Mouse (Mus musculus) embryonic facial prominence, embryonic 14.5 days (tissue): ENCODE measurements at regions not wholly inside any gene's neighbourhood (a gene's known extent, or its start where the extent isn't known, plus 50 kb on each side); places are given as distances from the start of the nearest gene placed in this dataset.

Source experiments
- ATAC-seq: fragments of 200-750 bp; cut with Nextera tagmentation; 2 replicates; pipeline ENCODE4 v1.8.0; 2017; ENCODE audit warnings: low read depth, moderate number of reproducible peaks, moderate TSS enrichment
- DNase-seq: peaks from one replicate; pipeline ENCODE4 v3.0.0-alpha.2; 2015; ENCODE audit warnings: low spot score
- H3K27ac ChIP-seq: fragments of 300-500 bp; sonication (generic); replicated peaks from 2 replicates; pipeline ENCODE4 v1.5.1; 2014; ENCODE audit warnings: low read depth, mild to moderate bottlenecking, low read length, moderate library complexity
- H3K27me3 ChIP-seq: fragments of 300-500 bp; sonication (generic); replicated peaks from 2 replicates; pipeline ENCODE4 v1.6.1; 2014; ENCODE audit warnings: low read length; ENCODE audit not compliant: control insufficient read depth, insufficient read depth
- H3K36me3 ChIP-seq: fragments of 300-500 bp; sonication (generic); 2 replicates; pipeline ENCODE4 v1.6.1; 2014; ENCODE audit warnings: low read length, mixed read lengths; ENCODE audit not compliant: control insufficient read depth, insufficient read depth
- H3K4me1 ChIP-seq: fragments of 300-500 bp; sonication (generic); 2 replicates; pipeline ENCODE4 v1.6.1; 2014; ENCODE audit warnings: antibody characterized with exemption, low read length; ENCODE audit not compliant: control insufficient read depth, insufficient read depth
- H3K4me2 ChIP-seq: fragments of 300-500 bp; sonication (generic); 2 replicates; pipeline ENCODE4 v1.6.1; 2014; ENCODE audit warnings: low read depth, mild to moderate bottlenecking, low read length, moderate library complexity, mixed read lengths
- H3K4me3 ChIP-seq: fragments of 300-500 bp; sonication (generic); 2 replicates; pipeline ENCODE4 v1.5.1; 2014; ENCODE audit warnings: low read depth, mild to moderate bottlenecking, low read length
- H3K9ac ChIP-seq: fragments of 300-500 bp; sonication (generic); 2 replicates; pipeline ENCODE4 v1.6.1; 2014; ENCODE audit warnings: low read depth, mild to moderate bottlenecking, low read length, moderate library complexity, mixed read lengths
- H3K9me3 ChIP-seq: fragments of 300-500 bp; sonication (generic); 2 replicates; pipeline ENCODE4 v1.6.1; 2016; ENCODE audit warnings: low read length; ENCODE audit not compliant: control insufficient read depth
- WGBS: fragments of 180-500 bp; shearing (Covaris S2); extraction: QIAGEN DNeasy Blood & Tissue Kit; methylation state at CpG from one replicate; pipeline ENCODE4 v1.1.7; 2014; 5-methylcytosine and 5-hydroxymethylcytosine counted together

GRCm38 (mm10) chr17:49367791-49368190, 60.4 kb upstream of the Mocs1 start:
- no peak overlapping the region for H3K4me3 ChIP-seq
- no peaks in the 10 kb centered on the region for H3K9me3 ChIP-seq
- WGBS = 67% methylated on average over 4 of the region's 4 CpGs

GRCm38 (mm10) chr17:49368476-49369269, 59.5 kb upstream of the Mocs1 start:
- DNase-seq (no peak), ATAC-seq (no peak)
- Histone ChIP-seq H3K4me1 (no peaks in the 10 kb centered on the region), H3K4me3 (no peak overlapping the region), H3K9me3 (no peaks in the 10 kb centered on the region), H3K27ac (no peak overlapping the region), H3K36me3 (no peaks in the 10 kb centered on the region), H3K27me3 (no peaks in the 10 kb centered on the region), H3K4me2 (no peak overlapping the region), H3K9ac (no peak overlapping the region)
- WGBS = 90% methylated on average over 2 of the region's 2 CpGs

More at GRCm38 (mm10) chr17:49367791-49368190, 60.4 kb upstream of the Mocs1 start:
- DNase-seq (no peak), ATAC-seq (no peak)
- no peak overlapping the region for H3K9ac ChIP-seq
- no peak overlapping the region for H3K27ac ChIP-seq
- no peak overlapping the region for H3K4me2 ChIP-seq
- no peaks in the 10 kb centered on the region for H3K4me1 ChIP-seq
- H3K36me3 ChIP-seq = no peaks in the 10 kb centered on the region
- H3K27me3 ChIP-seq = no peaks in the 10 kb centered on the region

GRCm38 (mm10) chr17:49377626-49378025, 50.5 kb upstream of the Mocs1 start:
- DNase-seq (no peak), ATAC-seq (no peak)
- H3K9ac ChIP-seq = no peak overlapping the region
- H3K36me3 ChIP-seq = no peaks in the 10 kb centered on the region
- H3K4me3 ChIP-seq = no peak overlapping the region
- no peaks in the 10 kb centered on the region for H3K4me1 ChIP-seq
- no peak overlapping the region for H3K4me2 ChIP-seq
- no peaks in the 10 kb centered on the region for H3K27me3 ChIP-seq
- no peak overlapping the region for H3K27ac ChIP-seq
- no peaks in the 10 kb centered on the region for H3K9me3 ChIP-seq
- WGBS = 63% methylated on average over 11 of the region's 11 CpGs
